Mouse (Mus musculus) megakaryocyte progenitor cell, adult 5-6 weeks (primary cell): Measurements from ENCODE around the gene Gigyf2. TPM values are rescaled to one million over a fixed set of nuclear protein-coding genes. Genes with fewer than 3 reads are reported as not detected.
A peak's percentile ranks its signal among the peaks of the same experiment; 100 is the strongest.

ENCODE experiments used
- ATAC-seq: replicated peaks from 2 replicates; pipeline ENCODE4 v1.8.0; 2016; ENCODE audit warnings: mild to moderate bottlenecking, moderate TSS enrichment, inconsistent platforms; ENCODE audit not compliant: poor library complexity
- total RNA-seq, 2 experiments: library from RNA; stranded (forward) in 1 of 2; stranded (reverse) in 1 of 2; fragments of 157-497, 149-512 nt in 1 of 2; fragments of 200-1000 nt in 1 of 2; gene quantifications; 2 replicates each; pipeline versions ENCODE4 v1.2.3 to v1.2.4; 2015 to 2017

The Gigyf2 gene
- total RNA-seq, 2 experiments from 2014 or later = 60.7 to 77.8 TPM

GRCm38 (mm10) chr1:87315894-87316293 lies 10.9 kb upstream of the Gigyf2 start:
- no peak for ATAC-seq

- 0 out of 2 replicates have a peak, but pooled peaks have one; percentile 23 for ATAC-seq
These were observed 10.1 kb upstream of the Gigyf2 start for GRCm38 (mm10) chr1:87316672-87317071.

- no peak for ATAC-seq
These were observed 5.7 kb upstream of the Gigyf2 start for GRCm38 (mm10) chr1:87321071-87321470.

GRCm38 (mm10) chr1:87322778-87323177 lies 4.0 kb upstream of the Gigyf2 start:
- no peak for ATAC-seq

GRCm38 (mm10) chr1:87324649-87325048 lies 2.1 kb upstream of the Gigyf2 start:
- ATAC-seq = no peak

- ATAC-seq = peak; percentile 38; the same call in 1 of the 2 replicates
These were observed 515 bp downstream of the Gigyf2 start for GRCm38 (mm10) chr1:87327165-87327861.

GRCm38 (mm10) chr1:87331774-87332173 lies 5.0 kb downstream of the Gigyf2 start:
- ATAC-seq = no peak

- ATAC-seq = no peak
These were observed 23.8 kb downstream of the Gigyf2 start for GRCm38 (mm10) chr1:87350576-87350975.

- ATAC-seq = no peak
These were observed 33.5 kb downstream of the Gigyf2 start for GRCm38 (mm10) chr1:87360276-87360675.

GRCm38 (mm10) chr1:87378024-87378560 lies 51.3 kb downstream of the Gigyf2 start:
- ATAC-seq = no peak

- peak; percentile 55; the same call in 1 of the 2 replicates for ATAC-seq
These were observed 53.1 kb downstream of the Gigyf2 start for GRCm38 (mm10) chr1:87379919-87380318.

GRCm38 (mm10) chr1:87381152-87381551 lies 54.4 kb downstream of the Gigyf2 start:
- no peak for ATAC-seq

- ATAC-seq = peak; percentile 42
These were observed 59.8 kb downstream of the Gigyf2 start for GRCm38 (mm10) chr1:87386436-87387092.

- no peak for ATAC-seq
These were observed 66.8 kb downstream of the Gigyf2 start for GRCm38 (mm10) chr1:87393444-87394195.

GRCm38 (mm10) chr1:87394594-87394993 lies 67.8 kb downstream of the Gigyf2 start, which contains the start of gene Kcnj13:
Kcnj13 (minus strand) TSS chr1:87394729.
- ATAC-seq = no peak

GRCm38 (mm10) chr1:87396923-87397586 lies 70.3 kb downstream of the Gigyf2 start:
- ATAC-seq = no peak

GRCm38 (mm10) chr1:87404710-87405109 lies 77.9 kb downstream of the Gigyf2 start:
- ATAC-seq = no peak

- ATAC-seq = no peak
These were observed 79.2 kb downstream of the Gigyf2 start for GRCm38 (mm10) chr1:87406012-87406411.

- ATAC-seq = no peak
These were observed 82.6 kb downstream of the Gigyf2 start for GRCm38 (mm10) chr1:87409380-87409779.

GRCm38 (mm10) chr1:87418733-87419132 lies 91.9 kb downstream of the Gigyf2 start:
- peak; percentile 89 for ATAC-seq

GRCm38 (mm10) chr1:87435125-87435524 lies 108.3 kb downstream of the Gigyf2 start:
- ATAC-seq = no peak
